Mouse (Mus musculus) olfactory bulb, adult 2 months (tissue): ENCODE measurements around the gene Frmd4b. TPM values are rescaled to one million over a fixed set of nuclear protein-coding genes. Genes with fewer than 3 reads are reported as not detected.
"Not testable (repeated sequence)": the region's sequence is repeated elsewhere in the genome, so short reads cannot be mapped to it uniquely, and the experiment has no call there.

ENCODE experiments used
- H3K27ac ChIP-seq: fragments of 200-500 bp; 2 replicates; pipeline ENCODE4 v1.5.1; 2012; ENCODE audit warnings: low read depth, low read length; ENCODE audit not compliant: insufficient read depth
- H3K4me1 ChIP-seq: fragments of 200-500 bp; 2 replicates; pipeline ENCODE4 v1.6.1; 2012; ENCODE audit warnings: low read length; ENCODE audit not compliant: control insufficient read depth, insufficient read depth
- H3K4me3 ChIP-seq: fragments of 200-500 bp; 2 replicates; pipeline ENCODE4 v1.5.1; 2012; ENCODE audit warnings: mild to moderate bottlenecking, low read depth, low read length, moderate library complexity; ENCODE audit not compliant: insufficient read depth
- CTCF ChIP-seq: fragments of 200-500 bp; IDR thresholded peaks from 2 replicates; pipeline ENCODE4 v1.5.1; 2012; ENCODE audit warnings: low read depth, mild to moderate bottlenecking, low read length, moderate library complexity; ENCODE audit not compliant: insufficient read depth
- POLR2A ChIP-seq: fragments of 200-500 bp; IDR thresholded peaks from 2 replicates; pipeline ENCODE4 v1.6.1; 2012; ENCODE audit warnings: mild to moderate bottlenecking, low read depth, low read length, moderate library complexity; ENCODE audit not compliant: insufficient read depth
- WGBS: fragments of 180-500 bp; shearing (Covaris S2); methylation state at CpG from one replicate; pipeline ENCODE4 v1.1.7; 2018; 5-methylcytosine and 5-hydroxymethylcytosine counted together
- polyA plus RNA-seq: library from polyadenylated mRNA; stranded (reverse); fragments of >200 nt; gene quantifications from 2 replicates; pipeline ENCODE4 v1.2.4, GENCODE M21; 2012; ENCODE audit warnings: low replicate concordance; ENCODE audit not compliant: missing spikeins, insufficient read depth, insufficient read length

The Frmd4b gene
- polyA plus RNA-seq, 1 experiment, result not detected

DNA sequence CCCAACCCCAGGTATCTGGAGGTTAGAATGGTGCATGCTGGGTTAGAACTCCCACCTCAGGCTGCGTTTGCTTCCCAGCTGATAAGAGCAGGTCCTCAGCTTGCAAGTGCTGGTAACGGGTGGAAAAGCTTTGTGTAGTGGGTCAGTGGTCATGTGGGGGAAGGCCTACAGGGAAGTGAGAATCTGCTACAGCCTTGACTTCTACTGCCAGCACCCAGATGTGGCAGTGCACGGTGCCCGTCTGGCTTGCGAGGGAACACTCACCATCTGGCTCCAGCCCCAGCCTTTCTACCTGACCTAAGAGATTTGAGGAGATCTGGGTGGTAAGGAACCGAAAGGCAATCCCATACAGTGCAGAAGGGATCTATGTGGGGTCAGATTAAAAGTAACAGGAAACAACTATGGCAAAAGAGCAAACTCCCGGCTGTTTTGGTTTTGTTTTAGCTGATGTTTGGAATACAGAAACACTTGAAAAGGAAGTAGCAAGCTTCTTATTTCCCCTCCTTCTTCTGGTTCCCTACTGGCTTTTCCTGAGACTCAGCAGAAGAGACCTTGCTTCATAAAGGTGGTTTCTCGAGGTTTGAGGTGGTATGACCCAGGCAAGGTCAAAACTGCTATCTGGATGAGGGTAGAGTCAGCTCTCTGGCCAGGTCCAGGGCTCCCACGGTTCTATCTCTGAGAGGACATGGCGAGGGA, 185.9 kb downstream of the Frmd4b start:
- Histone ChIP-seq H3K4me1 (no peaks in the 10 kb centered on the region), H3K4me3 (no peak overlapping the region), H3K27ac (no peak overlapping the region)
- WGBS, result 94% methylated on average over 10 of the region's 10 CpGs
- TF ChIP-seq POLR2A (no peak), CTCF (no peak)

GRCm38 (mm10) chr6:97430519-97430918, 186.8 kb downstream of the Frmd4b start:
- WGBS, result 75% methylated on average over 6 of the region's 6 CpGs
- TF ChIP-seq POLR2A (no peak), CTCF (no peak)

DNA sequence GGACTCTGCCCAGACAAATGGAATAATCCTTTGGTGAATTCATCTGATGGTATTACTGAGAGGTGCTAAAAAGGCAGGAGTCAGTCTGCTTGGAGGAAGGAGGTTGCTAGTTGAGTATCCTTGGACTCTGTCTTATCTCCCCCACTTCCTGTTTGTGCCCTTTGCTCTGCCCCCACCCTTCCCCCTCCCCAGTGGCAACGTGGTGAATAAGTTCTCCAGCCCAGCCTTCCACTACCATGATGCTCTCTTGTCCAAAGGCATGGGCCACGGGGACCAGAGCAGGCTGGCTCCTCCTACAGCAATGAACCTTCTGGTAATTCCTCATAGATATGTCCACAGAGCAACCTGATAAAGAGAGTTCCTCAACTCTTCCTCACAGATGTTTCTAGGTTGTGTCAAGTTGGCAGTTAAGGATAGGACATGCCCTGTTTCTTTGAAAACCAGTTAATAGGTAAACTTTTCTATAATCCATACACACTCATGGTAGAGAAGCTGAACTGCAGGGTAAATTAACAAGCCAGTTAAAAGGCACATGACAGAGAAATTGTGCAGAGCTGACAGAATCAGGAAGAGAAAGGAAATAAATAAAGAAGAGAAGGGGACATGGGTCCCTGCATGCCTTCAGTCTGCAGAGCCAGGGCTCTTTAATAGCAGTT, 187.5 kb downstream of the Frmd4b start:
- TF ChIP-seq POLR2A (no peak), CTCF (no peak)
- H3K4me1 ChIP-seq, result no peaks in the 10 kb centered on the region
- WGBS, result 50% methylated on average over 2 of the region's 2 CpGs

More at GRCm38 (mm10) chr6:97430519-97430918, 186.8 kb downstream of the Frmd4b start:
- H3K4me3 ChIP-seq, result no peak overlapping the region
- no peaks in the 10 kb centered on the region for H3K4me1 ChIP-seq
- no peak overlapping the region for H3K27ac ChIP-seq

GRCm38 (mm10) chr6:97419771-97420446, 197.4 kb downstream of the Frmd4b start:
- TF ChIP-seq POLR2A (no peak), CTCF (no peak)
- no peak overlapping the region for H3K27ac ChIP-seq
- 60% methylated on average over 7 of the region's 7 CpGs for WGBS
- H3K4me1 ChIP-seq, result no peaks in the 10 kb centered on the region
- no peak overlapping the region for H3K4me3 ChIP-seq

More for the DNA sequence above, 187.5 kb downstream of the Frmd4b start:
- no peak overlapping the region for H3K4me3 ChIP-seq
- no peak overlapping the region for H3K27ac ChIP-seq

DNA sequence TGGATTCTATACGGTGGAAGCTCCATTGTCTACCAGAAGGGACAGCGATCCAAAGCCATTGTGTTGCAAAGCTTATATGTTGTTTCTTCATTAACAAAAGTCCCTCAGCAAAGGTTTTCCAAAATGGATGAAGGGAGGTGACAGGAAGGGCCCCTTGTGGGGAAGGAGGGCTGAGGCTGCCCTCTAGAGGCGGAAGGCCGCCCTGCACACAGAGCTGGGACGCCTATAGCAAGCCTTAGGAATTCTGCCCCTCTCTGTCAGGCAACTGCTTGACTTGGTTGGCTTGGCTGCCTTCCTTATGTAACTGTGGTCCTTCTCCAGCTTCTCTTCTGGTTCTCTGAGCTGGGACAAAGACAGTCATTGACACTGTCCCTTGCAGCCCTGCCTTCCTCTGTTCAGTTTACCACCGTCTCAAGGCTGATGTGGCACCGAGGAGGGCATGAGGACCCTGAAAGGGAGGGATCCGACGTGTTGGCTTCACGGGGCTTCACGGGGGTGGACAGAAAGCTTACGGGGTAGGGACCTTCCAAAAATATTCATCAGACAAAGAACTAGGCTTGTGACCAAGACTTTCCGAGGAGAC, 200.3 kb downstream of the Frmd4b start:
- TF ChIP-seq POLR2A (no peak), CTCF (peak; percentile 83)
- WGBS, result 57% methylated on average over 13 of the region's 13 CpGs
- no peak overlapping the region for H3K4me3 ChIP-seq

DNA sequence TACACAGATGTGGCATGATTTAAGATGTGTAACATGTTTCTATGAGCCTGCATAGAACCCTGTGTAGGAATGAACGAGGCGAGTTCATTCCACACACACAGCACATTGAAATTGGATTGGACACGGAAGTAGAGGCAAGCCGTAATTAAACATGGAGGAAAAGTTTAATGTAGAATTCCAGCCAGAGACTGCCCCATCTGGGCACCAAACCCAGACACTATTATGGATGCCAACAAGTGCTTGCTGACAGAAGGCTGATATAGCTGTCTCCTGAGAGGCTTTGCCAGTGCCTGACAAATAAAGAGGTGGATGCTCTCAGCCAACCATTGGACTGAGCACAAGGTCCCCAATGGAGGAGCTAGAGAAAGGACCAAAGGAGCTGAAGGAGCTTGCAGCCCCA, 201.8 kb downstream of the Frmd4b start:
- H3K4me1 ChIP-seq, H3K27ac ChIP-seq, H3K4me3 ChIP-seq: not testable (repeated sequence)
- 74% methylated on average over 4 of the region's 4 CpGs for WGBS

More for the DNA sequence above, 200.3 kb downstream of the Frmd4b start:
- Histone ChIP-seq H3K27ac (no peak overlapping the region), H3K4me1 (no peaks in the 10 kb centered on the region)

DNA sequence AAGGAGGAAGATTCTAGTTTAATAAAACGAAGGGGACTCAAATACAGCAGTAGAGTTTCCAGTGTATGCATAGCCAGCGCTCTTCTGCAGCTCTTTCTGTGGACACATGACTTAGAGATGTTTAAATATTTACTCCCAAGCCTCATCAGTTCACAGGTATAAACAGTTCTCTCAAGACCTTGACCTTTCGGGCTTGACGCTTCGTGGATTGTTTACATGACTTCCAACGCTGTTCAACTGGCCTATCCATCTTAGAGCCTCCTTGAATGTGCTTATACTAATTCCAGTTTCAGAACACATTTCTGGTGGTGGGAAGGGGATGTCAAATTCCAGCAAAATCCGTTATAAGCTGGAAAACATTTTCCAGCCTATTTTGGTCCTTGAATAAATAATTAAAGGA, 203.9 kb downstream of the Frmd4b start:
- TF ChIP-seq CTCF, result no peak
- no peak for TF ChIP-seq POLR2A
- no peak overlapping the region for H3K4me3 ChIP-seq
- no peak overlapping the region for H3K27ac ChIP-seq
- H3K4me1 ChIP-seq, result 0 out of 2 replicates have a peak, but pooled peaks cover 2% of the 10 kb centered on the region
- WGBS, result 91% methylated on average over 7 of the region's 7 CpGs

DNA sequence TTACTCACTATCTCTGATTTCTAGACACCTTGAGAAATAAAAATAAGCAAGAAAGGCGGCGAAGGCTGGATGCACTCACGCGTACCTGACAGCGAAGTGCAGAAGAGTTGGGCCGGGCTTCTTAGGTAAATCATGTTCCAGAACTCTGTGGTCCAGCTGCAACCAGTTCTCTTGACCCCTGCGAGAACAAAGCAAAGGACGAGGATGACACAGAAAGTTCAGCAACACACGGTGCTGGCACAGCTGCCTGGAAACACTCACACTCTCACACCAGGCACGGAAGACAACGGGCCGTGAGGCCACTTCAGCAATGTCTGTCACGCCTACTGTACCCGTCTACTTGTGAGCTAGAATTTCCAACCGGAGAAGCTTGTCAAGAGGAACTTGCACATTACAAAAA, 204.9 kb downstream of the Frmd4b start:
- TF ChIP-seq CTCF, result no peak
- TF ChIP-seq POLR2A, result no peak
- H3K4me3 ChIP-seq, result no peak overlapping the region
- H3K27ac ChIP-seq, result no peak overlapping the region
- WGBS, result 94% methylated on average over 15 of the region's 15 CpGs
- 0 out of 2 replicates have a peak, but pooled peaks cover 2% of the 10 kb centered on the region for H3K4me1 ChIP-seq

DNA sequence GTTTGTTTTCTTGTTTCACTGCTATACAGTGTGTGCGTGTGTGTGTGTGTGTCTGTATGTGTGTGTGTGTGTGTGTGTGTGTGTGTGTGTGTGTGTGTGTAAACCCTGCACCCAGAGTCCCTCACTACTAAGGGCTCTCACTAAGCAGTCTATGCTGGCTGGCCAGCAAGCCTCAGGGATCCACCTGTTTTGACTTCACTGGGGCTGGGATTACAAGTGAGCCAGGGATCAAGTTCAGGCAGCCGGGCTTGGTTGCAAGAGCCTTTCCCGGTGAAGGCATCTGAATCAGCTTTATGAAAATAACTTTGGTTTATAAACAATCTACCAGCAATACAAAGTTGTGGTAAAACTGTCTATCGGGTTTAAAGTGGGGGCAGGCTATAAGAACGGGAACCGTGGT, 206.0 kb downstream of the Frmd4b start:
- TF ChIP-seq POLR2A (no peak), CTCF (no peak)
- Histone ChIP-seq H3K4me1 (0 out of 2 replicates have a peak, but pooled peaks cover 2% of the 10 kb centered on the region), H3K4me3 (no peak overlapping the region), H3K27ac (no peak overlapping the region)
- WGBS, result 92% methylated on average over 6 of the region's 6 CpGs
